Mouse (Mus musculus): ENCODE measurements around the gene Znhit3. TPM values are rescaled to one million over a fixed set of nuclear protein-coding genes. Genes with fewer than 3 reads are reported as not detected.
A peak's percentile ranks its signal among the peaks of the same experiment; 100 is the strongest.

The Znhit3 gene
- polyA plus RNA-seq, 1 experiment from 2014 or later = 74.4 TPM

GRCm38 (mm10) chr11:84920981-84921380, 4.8 kb upstream of the Znhit3 start:
- no peak for DNase-seq (ENCODE audit: low spot score)

- no peak for DNase-seq (ENCODE audit: low spot score)
Measured at GRCm38 (mm10) chr11:84919951-84920350, 3.8 kb upstream of the Znhit3 start.

- DNase-seq (ENCODE audit: low spot score) = peak; percentile 48
Measured at GRCm38 (mm10) chr11:84919276-84919675, 3.1 kb upstream of the Znhit3 start.

- peak; percentile 80 for DNase-seq (ENCODE audit: low spot score)
Measured at GRCm38 (mm10) chr11:84918425-84918824, 2.3 kb upstream of the Znhit3 start.

GRCm38 (mm10) chr11:84916703-84917300, 636 bp upstream of the Znhit3 start:
- no peak for DNase-seq (ENCODE audit: low spot score)

GRCm38 (mm10) chr11:84914673-84915072, 1.5 kb downstream of the Znhit3 start:
- DNase-seq (ENCODE audit: low spot score) = no peak

- no peak for DNase-seq (ENCODE audit: low spot score)
Measured at GRCm38 (mm10) chr11:84910411-84910810, 5.8 kb downstream of the Znhit3 start.

- DNase-seq (ENCODE audit: low spot score) = no peak
Measured at GRCm38 (mm10) chr11:84908480-84908879, 7.7 kb downstream of the Znhit3 start.

- no peak for DNase-seq (ENCODE audit: low spot score)
Measured at GRCm38 (mm10) chr11:84907081-84907480, 9.1 kb downstream of the Znhit3 start.

- DNase-seq (ENCODE audit: low spot score) = no peak
Measured at GRCm38 (mm10) chr11:84904597-84905144, 11.5 kb downstream of the Znhit3 start.

GRCm38 (mm10) chr11:84893113-84893512, 23.1 kb downstream of the Znhit3 start:
- DNase-seq (ENCODE audit: low spot score) = no peak

GRCm38 (mm10) chr11:84891705-84892104, 24.5 kb downstream of the Znhit3 start:
- no peak for DNase-seq (ENCODE audit: low spot score)

GRCm38 (mm10) chr11:84889492-84889891, 26.7 kb downstream of the Znhit3 start:
- no peak for DNase-seq (ENCODE audit: low spot score)

GRCm38 (mm10) chr11:84888025-84888424, 28.1 kb downstream of the Znhit3 start:
- no peak for DNase-seq (ENCODE audit: low spot score)

- DNase-seq (ENCODE audit: low spot score) = no peak
Measured at GRCm38 (mm10) chr11:84886767-84887511, 29.2 kb downstream of the Znhit3 start.

- no peak for DNase-seq (ENCODE audit: low spot score)
Measured at GRCm38 (mm10) chr11:84886236-84886635, 29.9 kb downstream of the Znhit3 start.

GRCm38 (mm10) chr11:84885238-84885637, 30.9 kb downstream of the Znhit3 start:
- DNase-seq (ENCODE audit: low spot score) = no peak

GRCm38 (mm10) chr11:84882346-84882745, 33.8 kb downstream of the Znhit3 start:
- no peak for DNase-seq (ENCODE audit: low spot score)

- no peak for DNase-seq (ENCODE audit: low spot score)
Measured at GRCm38 (mm10) chr11:84880971-84881370, 35.2 kb downstream of the Znhit3 start.

GRCm38 (mm10) chr11:84880465-84880961, 35.7 kb downstream of the Znhit3 start:
- DNase-seq (ENCODE audit: low spot score) = no peak

- peak; percentile 78 for DNase-seq (ENCODE audit: low spot score)
Measured at GRCm38 (mm10) chr11:84879772-84880464, 36.2 kb downstream of the Znhit3 start, which contains the start of the genes Myo19 and Pigw. Gene Myo19 (plus strand): TSS chr11:84880148. Gene Pigw (minus strand): TSS chr11:84880285.
